Mouse (Mus musculus) embryonic facial prominence, embryonic 13.5 days (tissue): ENCODE data around the gene Foxo3. TPM values are rescaled to one million over a fixed set of nuclear protein-coding genes. Genes with fewer than 3 reads are reported as not detected.

ENCODE experiments used
- ATAC-seq: fragments of 200-750 bp; cut with Nextera tagmentation; 2 replicates; pipeline ENCODE4 v1.8.0; 2017; ENCODE audit warnings: low read depth; ENCODE audit not compliant: insufficient number of reproducible peaks, insufficient read depth, low FRiP score, low TSS enrichment
- H3K27ac ChIP-seq: fragments of 300-500 bp; sonication (generic); 2 replicates; pipeline ENCODE4 v1.5.1; 2015; ENCODE audit warnings: moderate library complexity, mild to moderate bottlenecking, inconsistent platforms
- H3K27me3 ChIP-seq: fragments of 300-500 bp; sonication (generic); 2 replicates; pipeline ENCODE4 v1.6.1; 2015; ENCODE audit warnings: mild to moderate bottlenecking, inconsistent platforms
- H3K36me3 ChIP-seq: fragments of 300-500 bp; sonication (generic); 2 replicates; pipeline ENCODE4 v1.6.1; 2015; ENCODE audit warnings: mild to moderate bottlenecking, inconsistent platforms
- H3K4me1 ChIP-seq: fragments of 300-500 bp; sonication (generic); 2 replicates; pipeline ENCODE4 v1.6.1; 2015; ENCODE audit warnings: inconsistent platforms
- H3K4me2 ChIP-seq: fragments of 300-500 bp; sonication (generic); 2 replicates; pipeline ENCODE4 v1.6.1; 2015; ENCODE audit warnings: moderate library complexity, mild to moderate bottlenecking, inconsistent platforms
- H3K4me3 ChIP-seq: fragments of 300-500 bp; sonication (generic); 2 replicates; pipeline ENCODE4 v1.5.1; 2015; ENCODE audit warnings: mild to moderate bottlenecking, inconsistent platforms
- H3K9ac ChIP-seq: fragments of 300-500 bp; sonication (generic); 2 replicates; pipeline ENCODE4 v1.6.1; 2015; ENCODE audit warnings: mild to moderate bottlenecking, inconsistent platforms
- H3K9me3 ChIP-seq: fragments of 300-500 bp; sonication (generic); 2 replicates; pipeline ENCODE4 v1.6.1; 2016; ENCODE audit warnings: inconsistent platforms
- WGBS: fragments of 180-500 bp; shearing (Covaris S2); methylation state at CpG from one replicate; pipeline ENCODE4 v1.1.7; 2015; ENCODE audit warnings: mixed read lengths; 5-methylcytosine and 5-hydroxymethylcytosine counted together
- polyA plus RNA-seq: library from polyadenylated mRNA; unstranded; fragments of >200 nt; fragmentation: Nextera tagmentation; extraction: Ambion mirVana; gene quantifications from 2 replicates; pipeline ENCODE4 v1.2.1, GENCODE M21; 2015

Foxo3 gene
- polyA plus RNA-seq, 1 experiment from 2014 or later, result 8.0 TPM

- H3K27me3 ChIP-seq, result 0 out of 2 replicates have a peak, but pooled peaks cover 4% of the 10 kb centered on the region
- no peaks in the 10 kb centered on the region for H3K9me3 ChIP-seq
- peak overlapping the region; percentile 88 for H3K9ac ChIP-seq
- H3K36me3 ChIP-seq, result 0 out of 2 replicates have a peak, but pooled peaks cover 3% of the 10 kb centered on the region
- no peak for ATAC-seq
- peak overlapping the region; percentile 98 for H3K4me2 ChIP-seq
- under 1% methylated on average over 51 of the region's 54 CpGs for WGBS
- H3K4me3 ChIP-seq, result peak overlapping the region; percentile 79
- H3K4me1 ChIP-seq, result peaks cover 35% of the 10 kb centered on the region
- peak overlapping the region; percentile 98 for H3K27ac ChIP-seq
These were observed 1.1 kb downstream of the Foxo3 start for GRCm38 (mm10) chr10:42275401-42275870.

GRCm38 (mm10) chr10:42274712-42275400 lies 1.7 kb downstream of the Foxo3 start:
- Histone ChIP-seq H3K4me2 (peak overlapping the region; percentile 98), H3K36me3 (peaks cover 4% of the 10 kb centered on the region; the same call in 1 of the 2 replicates), H3K4me1 (peaks cover 37% of the 10 kb centered on the region), H3K27me3 (0 out of 2 replicates have a peak, but pooled peaks cover 4% of the 10 kb centered on the region), H3K9ac (peak overlapping the region; percentile 88), H3K27ac (peak overlapping the region; percentile 98), H3K4me3 (peak overlapping the region; percentile 79), H3K9me3 (no peaks in the 10 kb centered on the region)
- ATAC-seq, result no peak
- WGBS, result 1% methylated on average over 65 of the region's 65 CpGs

GRCm38 (mm10) chr10:42273760-42274691 lies 2.5 kb downstream of the Foxo3 start:
- H3K27ac ChIP-seq, result no peak overlapping the region; the same call in 1 of the 2 replicates
- peak overlapping the region; percentile 88 for H3K9ac ChIP-seq
- peaks cover 46% of the 10 kb centered on the region for H3K4me1 ChIP-seq
- WGBS, result 10% methylated on average over 21 of the region's 21 CpGs
- no peak for ATAC-seq
- H3K4me2 ChIP-seq, result peak overlapping the region; percentile 98
- peaks cover 12% of the 10 kb centered on the region for H3K36me3 ChIP-seq
- H3K27me3 ChIP-seq, result 0 out of 2 replicates have a peak, but pooled peaks cover 4% of the 10 kb centered on the region
- H3K4me3 ChIP-seq, result peak overlapping the region; percentile 79
- H3K9me3 ChIP-seq, result no peaks in the 10 kb centered on the region

GRCm38 (mm10) chr10:42273403-42273759 lies 3.2 kb downstream of the Foxo3 start:
- Histone ChIP-seq H3K27me3 (0 out of 2 replicates have a peak, but pooled peaks cover 4% of the 10 kb centered on the region), H3K27ac (no peak overlapping the region), H3K9ac (0 out of 2 replicates have a peak overlapping the region, but pooled peaks have one; percentile 27), H3K9me3 (no peaks in the 10 kb centered on the region), H3K36me3 (peaks cover 17% of the 10 kb centered on the region), H3K4me2 (peak overlapping the region; percentile 98), H3K4me1 (peaks cover 44% of the 10 kb centered on the region), H3K4me3 (peak overlapping the region; percentile 79)
- WGBS, result 68% methylated on average over 6 of the region's 6 CpGs
- ATAC-seq, result no peak

GRCm38 (mm10) chr10:42271454-42272230 lies 4.9 kb downstream of the Foxo3 start:
- Histone ChIP-seq H3K4me2 (peak overlapping the region; percentile 12), H3K27me3 (0 out of 2 replicates have a peak, but pooled peaks cover 4% of the 10 kb centered on the region)
- 52% methylated on average over 11 of the region's 11 CpGs for WGBS

GRCm38 (mm10) chr10:42270277-42271083 lies 6.1 kb downstream of the Foxo3 start:
- no peak overlapping the region for H3K4me2 ChIP-seq
- 60% methylated on average over 10 of the region's 10 CpGs for WGBS
- no peak overlapping the region for H3K9ac ChIP-seq
- no peaks in the 10 kb centered on the region for H3K9me3 ChIP-seq
- no peak for ATAC-seq
- peaks cover 47% of the 10 kb centered on the region for H3K4me1 ChIP-seq
- H3K36me3 ChIP-seq, result peaks cover 42% of the 10 kb centered on the region
- H3K27ac ChIP-seq, result no peak overlapping the region
- H3K4me3 ChIP-seq, result no peak overlapping the region
- H3K27me3 ChIP-seq, result 0 out of 2 replicates have a peak, but pooled peaks cover 4% of the 10 kb centered on the region

More at GRCm38 (mm10) chr10:42271454-42272230, 4.9 kb downstream of the Foxo3 start:
- ATAC-seq, result no peak
- H3K36me3 ChIP-seq, result peaks cover 30% of the 10 kb centered on the region
- H3K9ac ChIP-seq, result no peak overlapping the region
- no peak overlapping the region for H3K27ac ChIP-seq
- H3K4me1 ChIP-seq, result peaks cover 47% of the 10 kb centered on the region
- no peak overlapping the region for H3K4me3 ChIP-seq
- no peaks in the 10 kb centered on the region for H3K9me3 ChIP-seq

GRCm38 (mm10) chr10:42269281-42270025 lies 7.1 kb downstream of the Foxo3 start:
- Histone ChIP-seq H3K4me2 (no peak overlapping the region), H3K9me3 (no peaks in the 10 kb centered on the region), H3K27ac (no peak overlapping the region), H3K27me3 (0 out of 2 replicates have a peak, but pooled peaks cover 4% of the 10 kb centered on the region), H3K4me1 (peaks cover 42% of the 10 kb centered on the region), H3K9ac (no peak overlapping the region), H3K4me3 (no peak overlapping the region), H3K36me3 (peaks cover 48% of the 10 kb centered on the region)
- no peak for ATAC-seq
- 68% methylated on average over 15 of the region's 15 CpGs for WGBS

- no peak for ATAC-seq
These were observed 8.6 kb downstream of the Foxo3 start for GRCm38 (mm10) chr10:42267811-42268545.

GRCm38 (mm10) chr10:42265021-42265689 lies 11.4 kb downstream of the Foxo3 start:
- no peak overlapping the region for H3K4me2 ChIP-seq
- 89% methylated on average over 11 of the region's 11 CpGs for WGBS
- H3K27me3 ChIP-seq, result no peaks in the 10 kb centered on the region
- H3K9ac ChIP-seq, result no peak overlapping the region
- H3K36me3 ChIP-seq, result peaks cover 45% of the 10 kb centered on the region
- H3K27ac ChIP-seq, result no peak overlapping the region
- ATAC-seq, result no peak
- H3K4me3 ChIP-seq, result no peak overlapping the region
- H3K9me3 ChIP-seq, result no peaks in the 10 kb centered on the region
- peaks cover 22% of the 10 kb centered on the region for H3K4me1 ChIP-seq

More at GRCm38 (mm10) chr10:42267811-42268545, 8.6 kb downstream of the Foxo3 start:
- H3K9ac ChIP-seq, result no peak overlapping the region
- 71% methylated on average over 5 of the region's 5 CpGs for WGBS
- no peak overlapping the region for H3K4me3 ChIP-seq
- H3K27me3 ChIP-seq, result no peaks in the 10 kb centered on the region
- peaks cover 31% of the 10 kb centered on the region for H3K4me1 ChIP-seq
- H3K27ac ChIP-seq, result no peak overlapping the region
- H3K9me3 ChIP-seq, result no peaks in the 10 kb centered on the region
- peaks cover 45% of the 10 kb centered on the region for H3K36me3 ChIP-seq
- no peak overlapping the region for H3K4me2 ChIP-seq
